Mouse (Mus musculus) intestine, postnatal 0 days (tissue): Measurements from ENCODE around the gene Nyap1. TPM values are rescaled to one million over a fixed set of nuclear protein-coding genes. Genes with fewer than 3 reads are reported as not detected.

ENCODE experiments used
- ATAC-seq: fragments of 200-750 bp; cut with Nextera tagmentation; 2 replicates; pipeline ENCODE4 v1.8.0; 2017; ENCODE audit warnings: mild to moderate bottlenecking, moderate TSS enrichment, moderate library complexity
- H3K27ac ChIP-seq: fragments of 300-500 bp; sonication (generic); 2 replicates; pipeline ENCODE4 v1.5.1; 2014; ENCODE audit warnings: mild to moderate bottlenecking, low read depth, low read length, moderate library complexity
- H3K27me3 ChIP-seq: fragments of 300-500 bp; sonication (generic); replicated peaks from 2 replicates; pipeline ENCODE4 v1.6.1; 2014; ENCODE audit warnings: low read length, mixed read lengths; ENCODE audit not compliant: control insufficient read depth, insufficient read depth
- H3K36me3 ChIP-seq: fragments of 300-500 bp; sonication (generic); 2 replicates; pipeline ENCODE4 v1.6.1; 2014; ENCODE audit warnings: mild to moderate bottlenecking, moderate library complexity; ENCODE audit not compliant: control insufficient read depth, insufficient read depth
- H3K4me1 ChIP-seq: fragments of 300-500 bp; sonication (generic); replicated peaks from 2 replicates; pipeline ENCODE4 v1.6.1; 2014; ENCODE audit warnings: antibody characterized with exemption, low read length, mixed read lengths; ENCODE audit not compliant: control insufficient read depth, insufficient read depth
- H3K4me2 ChIP-seq: fragments of 300-500 bp; sonication (generic); replicated peaks from 2 replicates; pipeline ENCODE4 v1.6.1; 2014; ENCODE audit warnings: low read depth, mild to moderate bottlenecking, moderate library complexity
- H3K4me3 ChIP-seq: fragments of 300-500 bp; sonication (generic); 2 replicates; pipeline ENCODE4 v1.5.1; 2014; ENCODE audit warnings: low read depth, low read length
- H3K9ac ChIP-seq: fragments of 300-500 bp; sonication (generic); 2 replicates; pipeline ENCODE4 v1.6.1; 2014; ENCODE audit warnings: mild to moderate bottlenecking, low read depth, low read length
- H3K9me3 ChIP-seq: fragments of 300-500 bp; sonication (generic); 2 replicates; pipeline ENCODE4 v1.6.1; 2016; ENCODE audit warnings: mixed run types; ENCODE audit not compliant: control insufficient read depth
- CTCF ChIP-seq: sonication (generic); IDR thresholded peaks from 2 replicates; pipeline ENCODE4 v1.5.1; 2016; ENCODE audit warnings: low read depth, mild to moderate bottlenecking, control low read depth, antibody characterized with exemption, moderate library complexity
- WGBS: fragments of 180-500 bp; shearing (Covaris S2); extraction: QIAGEN DNeasy Blood & Tissue Kit; methylation state at CpG from one replicate; pipeline ENCODE4 v1.1.7; 2014; 5-methylcytosine and 5-hydroxymethylcytosine counted together
- polyA plus RNA-seq: library from polyadenylated mRNA; unstranded; fragments of >200 nt; fragmentation: Nextera tagmentation; extraction: Ambion mirVana; gene quantifications from 2 replicates; pipeline ENCODE4 v1.2.1, GENCODE M21; 2015

Nyap1 gene
- polyA plus RNA-seq, 1 experiment from 2014 or later, result 1.6 TPM

GRCm38 (mm10) chr5:137740506-137740905 lies 901 bp downstream of the Nyap1 start:
- Histone ChIP-seq H3K9ac (peak overlapping the region; percentile 62), H3K36me3 (peaks cover 2% of the 10 kb centered on the region; the same call in 1 of the 2 replicates), H3K4me2 (peak overlapping the region; percentile 92), H3K27ac (peak overlapping the region; percentile 83; the same call in 1 of the 2 replicates), H3K4me3 (peak overlapping the region; percentile 65), H3K27me3 (no peaks in the 10 kb centered on the region), H3K4me1 (no peaks in the 10 kb centered on the region), H3K9me3 (no peaks in the 10 kb centered on the region)
- no peak for TF ChIP-seq CTCF
- ATAC-seq, result no peak
- 26% methylated on average over 11 of the region's 11 CpGs for WGBS

GRCm38 (mm10) chr5:137739471-137739870 lies 1.9 kb downstream of the Nyap1 start:
- Histone ChIP-seq H3K4me1 (no peaks in the 10 kb centered on the region), H3K27me3 (no peaks in the 10 kb centered on the region), H3K27ac (no peak overlapping the region), H3K4me2 (peak overlapping the region; percentile 92; the same call in 1 of the 2 replicates), H3K9me3 (no peaks in the 10 kb centered on the region), H3K9ac (no peak overlapping the region), H3K4me3 (no peak overlapping the region), H3K36me3 (peaks cover 12% of the 10 kb centered on the region; the same call in 1 of the 2 replicates)
- ATAC-seq, result no peak
- WGBS, result 65% methylated on average over 9 of the region's 9 CpGs
- TF ChIP-seq CTCF, result no peak

GRCm38 (mm10) chr5:137738516-137738915 lies 2.9 kb downstream of the Nyap1 start:
- no peak for ATAC-seq
- no peak overlapping the region for H3K27ac ChIP-seq
- no peaks in the 10 kb centered on the region for H3K4me1 ChIP-seq
- H3K36me3 ChIP-seq, result peaks cover 15% of the 10 kb centered on the region; the same call in 1 of the 2 replicates
- no peak overlapping the region for H3K9ac ChIP-seq
- peak; percentile 71 for TF ChIP-seq CTCF
- H3K4me2 ChIP-seq, result no peak overlapping the region
- H3K4me3 ChIP-seq, result no peak overlapping the region
- WGBS, result 53% methylated on average over 5 of the region's 5 CpGs
- H3K27me3 ChIP-seq, result no peaks in the 10 kb centered on the region
- H3K9me3 ChIP-seq, result no peaks in the 10 kb centered on the region

GRCm38 (mm10) chr5:137737400-137737940 lies 3.9 kb downstream of the Nyap1 start:
- H3K4me1 ChIP-seq, result no peaks in the 10 kb centered on the region
- no peaks in the 10 kb centered on the region for H3K27me3 ChIP-seq
- WGBS, result 80% methylated on average over 6 of the region's 6 CpGs
- H3K27ac ChIP-seq, result no peak overlapping the region
- H3K4me2 ChIP-seq, result no peak overlapping the region
- no peak for ATAC-seq
- TF ChIP-seq CTCF, result no peak
- no peaks in the 10 kb centered on the region for H3K9me3 ChIP-seq
- no peak overlapping the region for H3K4me3 ChIP-seq
- no peak overlapping the region for H3K9ac ChIP-seq
- H3K36me3 ChIP-seq, result peaks cover 20% of the 10 kb centered on the region; the same call in 1 of the 2 replicates

DNA sequence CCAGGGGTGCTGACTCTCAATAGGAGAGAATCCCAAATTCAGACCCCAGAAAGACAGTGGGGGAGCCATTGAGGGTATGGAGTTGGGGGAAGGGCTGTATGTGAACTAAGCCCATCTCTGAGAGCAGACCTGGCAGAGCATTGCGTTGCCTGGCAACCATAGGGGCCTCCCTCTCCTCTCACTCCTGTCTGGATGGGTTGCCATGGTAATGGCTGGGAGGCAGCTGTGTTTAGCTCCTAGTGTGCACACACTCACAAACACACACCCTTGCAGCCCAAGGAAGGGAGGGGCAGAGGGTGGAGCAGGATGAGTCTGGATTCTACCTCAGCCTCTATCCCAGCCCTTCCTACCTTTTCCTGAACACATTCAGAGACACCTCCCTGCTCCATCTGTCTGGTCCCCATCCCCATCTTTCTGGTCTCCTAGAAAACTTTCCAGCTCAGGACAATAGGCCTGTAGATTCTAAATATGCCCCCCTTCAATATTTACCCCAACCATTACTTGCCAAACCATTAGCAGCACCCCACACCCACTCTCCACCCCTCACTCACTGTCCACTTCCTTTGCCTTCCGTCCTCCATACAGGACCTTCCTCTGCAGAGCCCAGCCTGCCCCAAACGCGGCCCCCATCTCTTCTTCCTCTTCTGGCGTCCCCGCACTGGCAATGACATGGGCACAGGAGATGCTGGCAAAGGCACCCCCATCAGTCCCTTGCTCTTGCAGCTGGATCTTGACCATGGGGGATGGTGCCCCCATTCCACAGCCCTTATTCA lies 6.9 kb downstream of the Nyap1 start:
- no peaks in the 10 kb centered on the region for H3K27me3 ChIP-seq
- H3K27ac ChIP-seq, result no peak overlapping the region
- H3K4me1 ChIP-seq, result no peaks in the 10 kb centered on the region
- WGBS, result 74% methylated on average over 6 of the region's 6 CpGs
- no peaks in the 10 kb centered on the region for H3K9me3 ChIP-seq
- H3K4me3 ChIP-seq, result no peak overlapping the region
- peaks cover 20% of the 10 kb centered on the region; the same call in 1 of the 2 replicates for H3K36me3 ChIP-seq
- no peak overlapping the region for H3K4me2 ChIP-seq
- TF ChIP-seq CTCF, result no peak
- ATAC-seq, result no peak
- H3K9ac ChIP-seq, result no peak overlapping the region

- Histone ChIP-seq H3K27ac (no peak overlapping the region), H3K4me2 (no peak overlapping the region), H3K9ac (no peak overlapping the region), H3K9me3 (no peaks in the 10 kb centered on the region), H3K36me3 (peaks cover 20% of the 10 kb centered on the region; the same call in 1 of the 2 replicates), H3K27me3 (no peaks in the 10 kb centered on the region), H3K4me1 (no peaks in the 10 kb centered on the region), H3K4me3 (no peak overlapping the region)
- TF ChIP-seq CTCF, result no peak
- 83% methylated on average over 12 of the region's 12 CpGs for WGBS
- ATAC-seq, result no peak
Observed at GRCm38 (mm10) chr5:137733638-137734288, 7.6 kb downstream of the Nyap1 start.
